Comparison of ENCODE assay signal across 12 mouse cellular contexts in the genomic region with DNA sequence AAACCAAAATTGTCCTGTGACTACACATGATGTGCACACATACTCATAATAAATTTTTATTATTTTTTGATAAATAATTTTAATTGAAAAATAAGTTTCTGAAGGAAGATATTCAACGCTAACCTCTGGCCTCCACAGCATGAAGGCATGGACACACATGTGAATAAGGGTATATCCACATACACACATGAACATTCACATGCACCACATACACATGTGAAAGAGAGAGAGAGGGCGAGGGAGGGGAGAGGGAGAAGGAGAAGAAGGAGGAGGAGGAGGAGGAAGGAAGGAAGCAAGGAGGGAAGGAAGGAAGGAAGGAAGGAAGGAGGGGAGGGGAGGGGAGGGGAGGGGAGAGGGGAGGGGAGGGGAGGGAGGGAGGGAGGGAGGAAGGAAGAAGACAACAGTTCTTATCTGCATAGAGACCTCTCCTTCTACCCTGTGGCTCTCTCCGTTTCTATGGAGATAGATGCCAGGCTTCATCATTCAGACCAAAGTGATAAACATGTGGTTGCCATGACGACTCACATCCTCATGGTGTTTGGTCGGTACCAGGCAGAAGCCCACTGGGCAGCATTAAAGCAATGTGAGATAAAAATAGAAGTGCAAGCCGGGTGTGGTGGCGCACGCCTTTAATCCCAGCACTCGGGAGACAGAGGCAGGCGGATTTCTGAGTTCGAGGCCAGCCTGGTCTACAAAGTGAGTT. TPM values are rescaled to one million over a fixed set of nuclear protein-coding genes. Genes with fewer than 3 reads are reported as not detected.
DNase-seq lines count a peak whose midpoint lies in the region; ATAC-seq and TF ChIP-seq lines count a peak whose summit lies in the region.
"Had no signal": no experiment of that assay in that cellular context is flagged by ENCODE, and none has a peak within 500 bp of the region (broad histone marks: within the 10 kb centered on the region; RNA-seq: fewer than 3 reads in every experiment).

No protein-coding gene starts in this region.

- H3K27me3 ChIP-seq in neural tube, embryonic 11.5 days (ENCODE audit: control insufficient read depth, insufficient read depth, low read length): no peaks in the 10 kb centered on the region
- no peaks in the 10 kb centered on the region for H3K27me3 ChIP-seq in midbrain, embryonic 12.5 days
- no peaks in the 10 kb centered on the region for H3K27me3 ChIP-seq in kidney, adult 2 months (replicated peaks; ENCODE audit: control insufficient read depth, insufficient read depth, low read length)

- no peak for DNase-seq in neural tube, embryonic 11.5 days (ENCODE audit: low spot score)
- DNase-seq in neural tube, embryonic 10.5 days (ENCODE audit: extremely low spot score, low spot score): no peak
- DNase-seq in embryo, embryonic 11 days: peak; percentile 38
- DNase-seq in kidney, adult 2 months: no peak
- DNase-seq in urinary bladder, adult 18-20 months (ENCODE audit: low spot score in 2 of 2): no peak
- DNase-seq: cerebellum, postnatal 36 days; kidney, postnatal 36 days; liver, postnatal 0 days had no signal

- H3K36me3 ChIP-seq in neural tube, embryonic 11.5 days (ENCODE audit: control insufficient read depth, insufficient read depth, low read length): no peaks in the 10 kb centered on the region
- H3K36me3 ChIP-seq in midbrain, embryonic 12.5 days: no peaks in the 10 kb centered on the region
- no peaks in the 10 kb centered on the region for H3K36me3 ChIP-seq in kidney, adult 2 months (ENCODE audit: control insufficient read depth, insufficient read depth, low read length)

- no peak overlapping the region for H3K4me3 ChIP-seq in neural tube, embryonic 11.5 days (ENCODE audit: low read depth, low read length)
- no peak overlapping the region for H3K4me3 ChIP-seq in midbrain, embryonic 12.5 days
- H3K4me3 ChIP-seq in kidney, adult 2 months (ENCODE audit: insufficient read depth, low read depth, low read length): no peak overlapping the region
- H3K4me3 ChIP-seq: myocyte had no signal

- H3K9me3 ChIP-seq in neural tube, embryonic 11.5 days (ENCODE audit: control insufficient read depth, low read length): no peaks in the 10 kb centered on the region
- no peaks in the 10 kb centered on the region for H3K9me3 ChIP-seq in midbrain, embryonic 12.5 days

- ATAC-seq in neural tube, embryonic 11.5 days (ENCODE audit: insufficient read depth, low FRiP score, low TSS enrichment): peak; percentile 48; the same call in 1 of the 2 replicates
- ATAC-seq in midbrain, embryonic 12.5 days (ENCODE audit: low FRiP score, low read depth): peak; percentile 68; the same call in 1 of the 2 replicates
- ATAC-seq in inflammation-experienced regulatory T-cells, adult 6 months: no peak
- ATAC-seq: liver, postnatal 0 days had no signal

- H3K4me1 ChIP-seq in neural tube, embryonic 11.5 days (ENCODE audit: control insufficient read depth, insufficient read depth, low read length): no peaks in the 10 kb centered on the region
- H3K4me1 ChIP-seq in midbrain, embryonic 12.5 days: no peaks in the 10 kb centered on the region
- no peaks in the 10 kb centered on the region for H3K4me1 ChIP-seq in kidney, adult 2 months (ENCODE audit: control insufficient read depth, insufficient read depth, low read length)

- no peak overlapping the region for H3K9ac ChIP-seq in neural tube, embryonic 11.5 days (ENCODE audit: low read length)
- H3K9ac ChIP-seq in midbrain, embryonic 12.5 days (replicated peaks): no peak overlapping the region
- H3K9ac ChIP-seq: liver, postnatal 0 days had no signal

- TF ChIP-seq POLR2A in kidney, adult 2 months (IDR thresholded peaks at IDR 0.05; ENCODE audit: low read depth, low read length): no peak

- TF ChIP-seq CTCF in kidney, adult 2 months (conservative IDR thresholded peaks at IDR 0.05; ENCODE audit: insufficient read depth, insufficient read length, low read depth, low read length): no peak

- H3K4me2 ChIP-seq in neural tube, embryonic 11.5 days (ENCODE audit: low read depth): no peak overlapping the region
- H3K4me2 ChIP-seq in midbrain, embryonic 12.5 days (replicated peaks): no peak overlapping the region

- WGBS in neural tube, embryonic 11.5 days: 76% methylated on average over 10 of the region's 11 CpGs
- 65% methylated on average over 10 of the region's 11 CpGs for WGBS in midbrain, embryonic 12.5 days
- 84% methylated on average over 11 of the region's 11 CpGs for WGBS in kidney, adult 2 months

- no peak overlapping the region for H3K27ac ChIP-seq in neural tube, embryonic 11.5 days (ENCODE audit: low read depth, low read length)
- H3K27ac ChIP-seq in midbrain, embryonic 12.5 days (replicated peaks): no peak overlapping the region
- no peak overlapping the region for H3K27ac ChIP-seq in kidney, adult 2 months (ENCODE audit: insufficient read depth, low read depth, low read length)

RNA-seq across cellular contexts. Expression of gene Ap2s1, which starts 20.8 kb away (rescaled TPM):
- 284 and 285 TPM in 2 replicates for polyA plus RNA-seq in neural tube, embryonic 11.5 days (2014; fragmentation: Nextera tagmentation; extraction: Ambion mirVana)
- 278 and 285 TPM in 2 replicates for polyA plus RNA-seq in midbrain, embryonic 12.5 days (2016; fragmentation: Nextera tagmentation; extraction: Ambion mirVana)
- 288 and 300 TPM in 2 replicates for polyA plus RNA-seq in kidney, adult 2 months (2012; rRNA removed)
- 100 to 1,000 TPM in 1 of 3 experiments, 10 to 100 TPM in 2; 62.5 to 127 (median 72.4) TPM for polyA plus RNA-seq in inflammation-experienced regulatory T-cells, adult 6 months (2017; shearing (Covaris generic))

RNA-seq across cellular contexts. Expression of gene Slc1a5, which starts 22.1 kb away (rescaled TPM):
- polyA plus RNA-seq in neural tube, embryonic 11.5 days (2014; fragmentation: Nextera tagmentation; extraction: Ambion mirVana): 17.2 and 17.3 TPM in 2 replicates
- 33.3 and 33.6 TPM in 2 replicates for polyA plus RNA-seq in midbrain, embryonic 12.5 days (2016; fragmentation: Nextera tagmentation; extraction: Ambion mirVana)
- polyA plus RNA-seq in kidney, adult 2 months (2012; rRNA removed): 74.6 and 95.2 TPM in 2 replicates
- polyA plus RNA-seq in inflammation-experienced regulatory T-cells, adult 6 months (2017; shearing (Covaris generic)): 100 to 1,000 TPM; 134 to 155 (median 155) TPM

RNA-seq across cellular contexts. Expression of gene Ceacam9, which starts 37.3 kb away (rescaled TPM):
- polyA plus RNA-seq in neural tube, embryonic 11.5 days (2014; fragmentation: Nextera tagmentation; extraction: Ambion mirVana): not detected in 2 replicates
- polyA plus RNA-seq in midbrain, embryonic 12.5 days (2016; fragmentation: Nextera tagmentation; extraction: Ambion mirVana): not detected in 2 replicates
- polyA plus RNA-seq in kidney, adult 2 months (2012; rRNA removed): not detected in 2 replicates
- polyA plus RNA-seq in inflammation-experienced regulatory T-cells, adult 6 months (2017; shearing (Covaris generic)): not detected
- polyA plus RNA-seq: heart, embryonic 14.5 days; liver, postnatal 0 days; myocyte had no signal

RNA-seq across cellular contexts. Expression of gene Strn4, which starts 56.7 kb away (rescaled TPM):
- 140 and 143 TPM in 2 replicates for polyA plus RNA-seq in neural tube, embryonic 11.5 days (2014; fragmentation: Nextera tagmentation; extraction: Ambion mirVana)
- polyA plus RNA-seq in midbrain, embryonic 12.5 days (2016; fragmentation: Nextera tagmentation; extraction: Ambion mirVana): 191 and 196 TPM in 2 replicates
- 94.4 and 116 TPM in 2 replicates for polyA plus RNA-seq in kidney, adult 2 months (2012; rRNA removed)
- polyA plus RNA-seq in inflammation-experienced regulatory T-cells, adult 6 months (2017; shearing (Covaris generic)): 10 to 100 TPM; 16.1 to 24.1 (median 19.7) TPM

RNA-seq across cellular contexts. Expression of gene Fkrp, which starts 57.5 kb away (rescaled TPM):
- 24.3 and 24.4 TPM in 2 replicates for polyA plus RNA-seq in neural tube, embryonic 11.5 days (2014; fragmentation: Nextera tagmentation; extraction: Ambion mirVana)
- polyA plus RNA-seq in midbrain, embryonic 12.5 days (2016; fragmentation: Nextera tagmentation; extraction: Ambion mirVana): 36.9 and 41.2 TPM in 2 replicates
- polyA plus RNA-seq in kidney, adult 2 months (2012; rRNA removed): 31.0 and 33.9 TPM in 2 replicates
- 1 to 10 TPM; 5.7 to 9.6 (median 8.9) TPM for polyA plus RNA-seq in inflammation-experienced regulatory T-cells, adult 6 months (2017; shearing (Covaris generic))
